Mouse (Mus musculus) cerebellum, adult (tissue): ENCODE measurements at regions not wholly inside any gene's neighbourhood (a gene's known extent, or its start where the extent isn't known, plus 50 kb on each side); places are given as distances from the start of the nearest gene placed in this dataset.

Source experiments
- ATAC-seq: cut with Nextera tagmentation; 2 replicates; pipeline ENCODE4 v1.9.2; 2017; ENCODE audit warnings: mild to moderate bottlenecking, moderate library complexity, mixed read lengths; ENCODE audit not compliant: insufficient number of reproducible peaks, low FRiP score, low TSS enrichment

DNA sequence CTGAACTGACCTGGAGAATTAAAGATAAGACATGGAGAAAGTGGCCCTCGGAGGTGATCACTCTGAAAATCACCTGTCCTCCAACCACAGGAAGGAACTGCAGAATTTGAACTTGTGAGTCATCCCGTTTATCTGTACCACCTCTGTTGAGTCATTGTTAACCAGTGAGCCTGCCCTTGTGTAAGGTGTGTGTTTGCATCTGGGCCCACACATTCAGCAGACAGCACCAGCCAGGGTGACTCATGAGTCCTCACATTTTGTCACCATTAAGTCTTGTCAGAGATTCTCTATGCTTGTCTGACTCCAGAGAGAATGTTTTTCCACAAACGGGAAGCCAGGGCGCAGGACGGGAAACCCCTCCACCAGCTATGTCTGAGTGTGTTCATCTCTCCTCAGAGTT, 75.0 kb upstream of the Tspan2 start:
- no peak for ATAC-seq

DNA sequence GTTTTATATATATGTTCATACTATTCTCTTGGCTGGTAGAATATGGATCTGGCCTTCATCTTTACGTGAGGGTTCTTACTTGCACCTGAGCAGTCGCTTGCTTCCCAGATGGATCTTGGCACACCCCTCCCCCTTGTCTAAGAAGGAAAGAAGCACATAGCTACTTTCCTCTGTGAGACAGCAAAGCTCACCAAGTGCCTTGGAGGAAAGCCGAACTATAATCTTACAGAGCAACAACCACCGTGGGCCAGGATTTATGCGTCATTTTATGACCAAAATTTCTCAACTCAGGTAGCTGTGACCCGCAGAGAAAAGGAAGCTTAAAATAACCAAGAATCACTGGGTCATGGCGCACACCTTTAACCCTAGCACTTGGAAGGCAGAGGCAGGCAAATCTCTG, 73.0 kb upstream of the Tspan2 start:
- ATAC-seq, result no peak

DNA sequence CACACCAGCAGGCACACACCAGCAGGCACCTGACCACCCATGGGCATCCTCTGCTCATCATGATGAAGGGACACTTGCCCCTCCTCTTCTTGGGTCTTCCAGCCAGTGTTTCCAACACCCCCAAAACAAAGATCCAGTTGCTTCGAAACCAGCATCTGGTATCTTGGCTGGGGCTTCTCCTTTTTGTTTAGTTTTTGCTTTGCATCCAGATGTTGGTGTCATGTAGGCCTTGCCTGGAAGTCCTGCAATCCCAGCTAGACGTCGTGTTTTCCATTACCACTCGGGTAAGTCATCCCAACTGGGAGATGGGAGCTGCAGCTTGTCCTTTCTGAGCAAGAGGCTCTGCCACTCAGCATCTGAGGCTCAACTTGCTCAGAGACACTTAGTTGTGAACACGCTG, 70.6 kb upstream of the Tspan2 start:
- no peak for ATAC-seq

GRCm38 (mm10) chr3:102664665-102665190, 69.6 kb upstream of the Tspan2 start:
- no peak for ATAC-seq

- ATAC-seq, result no peak
Observed at GRCm38 (mm10) chr3:102667796-102668195, 66.5 kb upstream of the Tspan2 start.

- no peak for ATAC-seq
Observed at GRCm38 (mm10) chr3:102668556-102668955, 65.8 kb upstream of the Tspan2 start.

DNA sequence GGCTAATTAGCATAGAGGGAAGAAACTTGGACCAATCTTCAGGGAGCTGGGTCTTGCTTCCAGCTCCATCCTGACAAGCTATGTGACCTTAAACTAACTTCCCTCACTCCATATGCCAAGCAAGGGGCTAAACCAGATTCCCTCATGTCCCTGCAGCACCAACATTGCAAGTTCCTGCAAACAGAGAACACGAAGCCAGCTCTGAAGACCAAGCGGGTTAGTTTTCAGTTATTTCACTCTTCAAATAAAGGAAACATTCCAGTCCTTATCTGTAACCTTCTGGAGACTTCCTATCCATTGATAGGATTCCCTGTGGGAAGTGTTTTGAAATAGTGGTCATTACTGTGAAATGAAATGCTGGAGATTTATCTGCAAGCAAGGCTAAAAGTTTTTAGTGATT, 64.4 kb upstream of the Tspan2 start:
- ATAC-seq, result no peak

DNA sequence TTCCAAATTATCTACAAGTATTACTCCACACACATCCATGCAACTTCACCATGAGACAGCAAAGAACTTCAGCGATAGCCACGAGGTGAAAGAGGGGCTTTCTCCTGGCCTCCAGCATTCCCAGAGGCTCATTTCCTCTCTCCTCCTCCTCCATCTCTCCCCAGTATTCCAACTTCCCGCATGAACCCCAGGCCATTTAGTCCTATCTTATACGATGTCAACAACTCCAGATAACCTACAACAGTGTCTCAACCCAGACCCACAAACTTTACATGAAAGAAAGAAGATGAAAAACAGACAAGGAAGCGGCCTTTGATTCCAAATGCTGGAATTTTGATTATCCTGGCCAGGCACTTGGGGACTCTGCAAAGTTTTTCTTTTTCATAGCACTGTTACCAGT, 63.8 kb upstream of the Tspan2 start:
- ATAC-seq, result no peak

DNA sequence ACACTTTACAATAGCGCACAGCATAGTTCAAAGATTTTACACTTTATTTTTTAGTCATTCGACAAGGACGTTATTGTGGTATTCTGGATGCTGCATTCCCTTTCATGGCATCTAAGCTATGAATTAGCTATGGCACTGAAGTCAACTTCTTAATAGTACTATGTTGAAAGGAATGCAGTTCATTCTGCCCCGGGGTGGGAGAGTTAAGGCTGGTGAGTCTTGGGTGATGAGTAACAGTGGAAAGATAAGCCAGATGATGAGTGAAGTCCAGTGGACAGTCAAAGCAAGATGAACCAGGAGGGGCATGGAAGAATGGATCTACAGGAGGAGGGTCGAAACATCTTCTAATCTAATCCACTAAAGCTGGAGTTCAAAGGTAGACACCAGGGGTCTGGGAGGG, 63.4 kb upstream of the Tspan2 start:
- ATAC-seq, result no peak

DNA sequence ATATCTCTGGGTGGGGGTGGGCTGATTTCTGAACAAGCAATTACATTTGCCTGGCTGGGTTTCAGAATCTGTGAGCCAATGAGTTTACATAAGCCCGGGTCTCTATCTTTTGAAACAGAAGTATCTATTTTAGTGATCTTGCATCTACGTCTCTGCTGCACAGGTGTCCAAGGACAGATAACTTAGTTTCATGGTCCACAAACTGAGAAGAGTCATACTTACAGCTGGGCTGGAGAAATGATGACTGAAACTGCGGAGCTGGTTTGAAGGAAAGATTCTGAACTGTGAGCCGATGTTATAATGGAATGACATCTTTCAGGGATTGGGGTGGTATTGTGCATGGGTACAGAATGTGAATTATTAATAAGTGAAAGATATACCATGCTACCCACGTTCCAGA, 60.8 kb upstream of the Tspan2 start:
- ATAC-seq, result no peak

- no peak for ATAC-seq
Observed at GRCm38 (mm10) chr3:102674068-102674467, 60.3 kb upstream of the Tspan2 start.

GRCm38 (mm10) chr3:102676946-102677534, 57.3 kb upstream of the Tspan2 start:
- peak; percentile 92 for ATAC-seq

DNA sequence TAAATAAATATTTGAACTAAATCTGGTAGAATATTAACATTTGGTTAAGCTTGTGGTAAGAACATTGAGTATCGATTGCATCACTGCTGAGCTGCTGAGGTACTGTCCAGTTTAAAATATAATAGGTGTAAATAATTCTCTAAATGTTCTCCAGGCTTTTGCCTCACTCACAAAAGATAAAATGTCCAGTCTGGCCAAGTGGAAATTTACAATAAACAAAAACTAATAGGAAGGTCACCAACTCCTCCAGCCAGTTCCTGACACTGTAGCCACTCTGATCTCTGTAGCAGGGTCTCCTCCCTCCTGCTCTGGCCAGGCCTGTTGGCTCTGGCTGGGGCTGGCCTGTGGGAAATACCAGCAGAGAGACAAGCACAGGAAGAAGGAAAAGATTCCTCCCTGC, 55.8 kb upstream of the Tspan2 start:
- ATAC-seq, result no peak

DNA sequence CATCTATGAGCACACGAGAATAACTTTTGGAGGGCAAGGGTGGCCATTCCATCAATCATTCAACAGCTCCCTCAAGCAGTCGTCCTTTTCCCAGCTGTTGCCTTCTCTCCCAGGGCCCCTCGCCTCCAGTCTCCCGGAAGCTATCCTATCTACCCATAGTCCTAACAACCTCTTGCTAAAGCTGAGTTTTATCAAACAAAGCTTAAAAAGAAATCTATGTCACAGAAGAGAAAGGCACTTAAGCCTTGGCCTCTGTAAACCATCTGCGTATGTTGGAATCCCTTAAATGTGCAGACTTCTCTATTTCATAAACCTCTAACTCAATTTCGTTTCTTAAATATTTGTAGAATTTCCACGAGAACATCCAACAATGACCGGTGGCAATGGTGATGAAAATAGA, 51.9 kb upstream of the Tspan2 start:
- no peak for ATAC-seq

DNA sequence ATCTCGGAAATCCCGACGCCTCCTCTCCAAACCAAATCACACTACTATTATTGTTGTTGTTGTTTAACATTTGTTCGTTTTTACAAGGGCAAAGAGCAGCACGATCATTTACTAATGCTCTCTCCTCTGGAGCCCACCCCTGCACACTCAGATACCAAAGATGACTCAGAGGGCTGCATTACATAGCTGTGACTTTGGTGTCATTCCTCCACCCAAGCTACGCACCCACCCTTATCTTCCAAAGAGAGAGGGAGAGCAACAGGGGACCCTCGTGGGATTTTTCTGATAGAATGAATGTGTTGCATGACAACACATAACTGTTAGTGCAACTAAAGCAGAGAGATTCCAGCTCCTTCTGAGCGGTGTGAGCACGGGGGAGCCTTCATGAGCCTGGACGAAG, 50.8 kb upstream of the Tspan2 start:
- ATAC-seq, result no peak
